Mouse (Mus musculus): ENCODE results near the gene 4930455H04Rik. TPM values are rescaled to one million over a fixed set of nuclear protein-coding genes. Genes with fewer than 3 reads are reported as not detected.

The 4930455H04Rik gene
- polyA plus RNA-seq, 1 experiment from 2014 or later: not detected

DNA sequence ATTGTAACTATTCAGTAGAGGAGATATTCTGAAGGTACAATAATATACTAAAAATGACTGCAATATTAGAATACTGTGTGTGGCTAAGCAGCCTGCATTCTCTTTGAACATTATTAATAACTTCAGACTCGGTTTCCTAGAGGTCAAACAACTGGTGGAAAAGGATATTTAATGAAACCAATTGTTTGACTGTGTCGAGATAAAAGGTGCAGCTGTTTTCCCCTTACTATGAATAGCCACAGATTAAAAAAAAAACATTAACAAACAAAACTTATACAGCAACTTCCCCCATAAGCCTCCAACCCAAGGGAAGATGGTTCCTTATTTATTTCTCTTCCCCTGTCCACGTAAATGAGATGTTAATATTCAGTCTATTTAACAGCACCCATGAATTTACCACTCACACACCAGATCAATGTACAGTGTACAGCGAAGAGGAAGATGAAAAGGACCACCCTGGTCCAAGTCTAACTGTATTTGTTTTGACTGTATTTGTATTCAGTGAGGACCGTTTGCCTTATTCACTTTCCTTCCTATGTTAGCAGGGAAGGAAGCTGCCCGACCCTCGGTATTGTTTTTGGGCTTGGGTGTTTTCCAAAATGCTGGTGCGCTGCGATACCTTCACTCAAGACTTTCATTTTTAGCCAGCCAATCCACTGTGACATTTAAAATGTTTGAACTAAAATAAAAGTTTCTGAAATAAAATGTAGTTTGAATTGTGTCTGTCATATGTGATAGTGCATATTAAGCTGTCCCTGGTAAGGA is 13.9 kb downstream of the 4930455H04Rik start:
- Histone ChIP-seq H3K36me3 (ENCODE audit: control insufficient read depth, insufficient read depth, low read length) (no peaks in the 10 kb centered on the region), H3K9ac (ENCODE audit: low read length) (no peak overlapping the region), H3K27me3 (ENCODE audit: control insufficient read depth, insufficient read depth, low read length) (no peaks in the 10 kb centered on the region), H3K9me3 (ENCODE audit: control insufficient read depth, low read length) (no peaks in the 10 kb centered on the region), H3K4me3 (ENCODE audit: low read depth, low read length) (no peak overlapping the region), H3K4me2 (ENCODE audit: low read depth) (no peak overlapping the region), H3K4me1 (ENCODE audit: control insufficient read depth, insufficient read depth, low read length) (no peaks in the 10 kb centered on the region), H3K27ac (ENCODE audit: low read depth, low read length) (no peak overlapping the region)
- ATAC-seq (ENCODE audit: insufficient read depth, low FRiP score, low TSS enrichment) (no peak), DNase-seq (ENCODE audit: low spot score) (no peak)
- 83% methylated on average over 9 of the region's 9 CpGs for WGBS

GRCm38 (mm10) chr3:116985042-116985455 is 17.0 kb downstream of the 4930455H04Rik start:
- Histone ChIP-seq H3K9ac (ENCODE audit: low read length) (no peak overlapping the region), H3K36me3 (ENCODE audit: control insufficient read depth, insufficient read depth, low read length) (no peaks in the 10 kb centered on the region), H3K9me3 (ENCODE audit: control insufficient read depth, low read length) (no peaks in the 10 kb centered on the region), H3K4me2 (ENCODE audit: low read depth) (no peak overlapping the region), H3K27me3 (ENCODE audit: control insufficient read depth, insufficient read depth, low read length) (no peaks in the 10 kb centered on the region), H3K4me3 (ENCODE audit: low read depth, low read length) (no peak overlapping the region), H3K4me1 (ENCODE audit: control insufficient read depth, insufficient read depth, low read length) (no peaks in the 10 kb centered on the region), H3K27ac (ENCODE audit: low read depth, low read length) (no peak overlapping the region)
- ATAC-seq (ENCODE audit: insufficient read depth, low FRiP score, low TSS enrichment) (no peak), DNase-seq (ENCODE audit: low spot score) (no peak)
- 76% methylated on average over 1 of the region's 1 CpGs for WGBS

DNA sequence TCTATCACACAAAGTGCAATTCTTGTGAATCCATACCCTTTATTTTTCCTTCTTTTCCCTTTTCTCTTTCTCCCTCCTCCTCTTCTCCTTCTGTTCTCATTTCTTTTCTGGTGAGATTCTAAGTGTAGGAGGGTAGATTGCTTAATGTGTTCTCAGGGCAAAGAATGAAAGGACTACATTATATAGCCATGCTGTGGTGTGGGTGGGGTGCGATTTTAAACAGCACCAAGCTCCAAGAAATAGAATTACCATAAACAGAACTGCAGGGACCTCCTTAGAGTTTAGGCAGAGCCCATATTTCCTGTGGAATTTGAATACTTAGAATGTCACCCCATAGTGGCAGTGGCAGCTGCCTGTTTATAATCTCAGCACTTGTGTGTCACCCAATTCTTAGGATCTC is 17.7 kb downstream of the 4930455H04Rik start:
- Histone ChIP-seq H3K4me1 (ENCODE audit: control insufficient read depth, insufficient read depth, low read length) (no peaks in the 10 kb centered on the region), H3K36me3 (ENCODE audit: control insufficient read depth, insufficient read depth, low read length) (no peaks in the 10 kb centered on the region), H3K9me3 (ENCODE audit: control insufficient read depth, low read length) (no peaks in the 10 kb centered on the region), H3K4me3 (ENCODE audit: low read depth, low read length) (no peak overlapping the region), H3K27me3 (ENCODE audit: control insufficient read depth, insufficient read depth, low read length) (no peaks in the 10 kb centered on the region), H3K9ac (ENCODE audit: low read length) (no peak overlapping the region), H3K4me2 (ENCODE audit: low read depth) (no peak overlapping the region), H3K27ac (ENCODE audit: low read depth, low read length) (no peak overlapping the region)
- DNase-seq (ENCODE audit: low spot score) (no peak), ATAC-seq (ENCODE audit: insufficient read depth, low FRiP score, low TSS enrichment) (no peak)
- WGBS: 82% methylated on average over 1 of the region's 1 CpGs

DNA sequence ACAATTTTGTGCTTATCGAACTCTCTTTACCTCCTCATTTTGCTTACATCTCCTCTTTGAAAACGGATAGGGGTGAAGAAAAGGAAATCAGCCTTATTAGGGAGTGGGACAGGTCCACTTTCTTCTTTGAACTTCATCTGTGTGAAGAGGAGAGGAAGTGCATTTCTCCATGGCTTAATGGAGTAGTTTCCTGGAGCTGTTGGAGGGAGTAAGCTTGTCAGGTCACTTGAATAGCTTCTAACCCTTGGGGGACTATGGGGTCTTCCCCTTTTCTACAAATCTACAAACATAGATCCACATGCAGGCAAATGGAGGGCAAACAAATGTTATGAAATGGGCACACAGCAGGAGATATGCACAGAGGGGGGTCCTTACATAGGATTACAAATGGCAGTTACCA is 18.4 kb downstream of the 4930455H04Rik start:
- H3K4me3 ChIP-seq (ENCODE audit: low read depth, low read length): no peak overlapping the region
- H3K4me1 ChIP-seq (ENCODE audit: control insufficient read depth, insufficient read depth, low read length): no peaks in the 10 kb centered on the region
- H3K27ac ChIP-seq (ENCODE audit: low read depth, low read length): no peak overlapping the region
- no peak for DNase-seq (ENCODE audit: low spot score)
- no peak for ATAC-seq (ENCODE audit: insufficient read depth, low FRiP score, low TSS enrichment)
- no peaks in the 10 kb centered on the region for H3K27me3 ChIP-seq (ENCODE audit: control insufficient read depth, insufficient read depth, low read length)
- 71% methylated on average over 2 of the region's 2 CpGs for WGBS
- H3K4me2 ChIP-seq (ENCODE audit: low read depth): no peak overlapping the region
- no peaks in the 10 kb centered on the region for H3K9me3 ChIP-seq (ENCODE audit: control insufficient read depth, low read length)
- no peak overlapping the region for H3K9ac ChIP-seq (ENCODE audit: low read length)
- no peaks in the 10 kb centered on the region for H3K36me3 ChIP-seq (ENCODE audit: control insufficient read depth, insufficient read depth, low read length)

- H3K27me3 ChIP-seq (ENCODE audit: control insufficient read depth, insufficient read depth, low read length): no peaks in the 10 kb centered on the region
- ATAC-seq (ENCODE audit: insufficient read depth, low FRiP score, low TSS enrichment) (no peak), DNase-seq (ENCODE audit: low spot score) (no peak)
- H3K9ac ChIP-seq (ENCODE audit: low read length): no peak overlapping the region
- no peak overlapping the region for H3K4me2 ChIP-seq (ENCODE audit: low read depth)
- H3K27ac ChIP-seq (ENCODE audit: low read depth, low read length): no peak overlapping the region
- H3K4me3 ChIP-seq (ENCODE audit: low read depth, low read length): no peak overlapping the region
- H3K36me3 ChIP-seq (ENCODE audit: control insufficient read depth, insufficient read depth, low read length): no peaks in the 10 kb centered on the region
- H3K4me1 ChIP-seq (ENCODE audit: control insufficient read depth, insufficient read depth, low read length): no peaks in the 10 kb centered on the region
- 92% methylated on average over 3 of the region's 3 CpGs for WGBS
- no peaks in the 10 kb centered on the region for H3K9me3 ChIP-seq (ENCODE audit: control insufficient read depth, low read length)
Measured at GRCm38 (mm10) chr3:116988221-116988620, 20.2 kb downstream of the 4930455H04Rik start.

DNA sequence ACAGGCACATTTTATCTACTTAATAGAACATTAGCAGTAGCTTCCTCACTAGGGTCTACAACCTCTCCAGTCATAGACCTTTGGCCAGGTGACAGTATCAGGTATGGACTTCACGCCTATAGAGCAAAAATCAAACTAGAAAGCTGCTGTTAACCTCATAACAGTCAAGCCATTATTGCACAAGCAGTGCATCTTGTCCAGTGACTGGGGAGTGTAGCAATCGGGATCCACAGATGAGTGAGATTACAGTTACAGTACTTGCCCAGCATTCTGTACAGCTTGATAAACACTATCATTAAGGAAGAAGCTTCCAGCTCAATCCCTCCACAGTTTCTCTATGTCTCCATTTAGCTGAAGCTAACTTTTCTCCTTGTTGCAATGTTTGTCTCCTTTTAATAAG is 23.1 kb downstream of the 4930455H04Rik start:
- H3K4me3 ChIP-seq (ENCODE audit: low read depth, low read length): no peak overlapping the region
- H3K36me3 ChIP-seq (ENCODE audit: control insufficient read depth, insufficient read depth, low read length): no peaks in the 10 kb centered on the region
- H3K9me3 ChIP-seq (ENCODE audit: control insufficient read depth, low read length): no peaks in the 10 kb centered on the region

GRCm38 (mm10) chr3:116993011-116993410 is 24.9 kb downstream of the 4930455H04Rik start:
- ATAC-seq (ENCODE audit: insufficient read depth, low FRiP score, low TSS enrichment) (no peak), DNase-seq (ENCODE audit: low spot score) (no peak)
- Histone ChIP-seq H3K4me1 (ENCODE audit: control insufficient read depth, insufficient read depth, low read length) (no peaks in the 10 kb centered on the region), H3K9ac (ENCODE audit: low read length) (no peak overlapping the region), H3K9me3 (ENCODE audit: control insufficient read depth, low read length) (no peaks in the 10 kb centered on the region), H3K27me3 (ENCODE audit: control insufficient read depth, insufficient read depth, low read length) (no peaks in the 10 kb centered on the region), H3K4me3 (ENCODE audit: low read depth, low read length) (no peak overlapping the region), H3K4me2 (ENCODE audit: low read depth) (no peak overlapping the region), H3K27ac (ENCODE audit: low read depth, low read length) (no peak overlapping the region), H3K36me3 (ENCODE audit: control insufficient read depth, insufficient read depth, low read length) (no peaks in the 10 kb centered on the region)
- WGBS: 80% methylated on average over 2 of the region's 2 CpGs

More for the DNA sequence above, 23.1 kb downstream of the 4930455H04Rik start:
- ATAC-seq (ENCODE audit: insufficient read depth, low FRiP score, low TSS enrichment): no peak
- no peaks in the 10 kb centered on the region for H3K4me1 ChIP-seq (ENCODE audit: control insufficient read depth, insufficient read depth, low read length)
- no peak overlapping the region for H3K4me2 ChIP-seq (ENCODE audit: low read depth)
- no peak overlapping the region for H3K9ac ChIP-seq (ENCODE audit: low read length)
- WGBS: 89% methylated on average over 2 of the region's 2 CpGs
- no peaks in the 10 kb centered on the region for H3K27me3 ChIP-seq (ENCODE audit: control insufficient read depth, insufficient read depth, low read length)
- DNase-seq (ENCODE audit: low spot score): no peak
- no peak overlapping the region for H3K27ac ChIP-seq (ENCODE audit: low read depth, low read length)

DNA sequence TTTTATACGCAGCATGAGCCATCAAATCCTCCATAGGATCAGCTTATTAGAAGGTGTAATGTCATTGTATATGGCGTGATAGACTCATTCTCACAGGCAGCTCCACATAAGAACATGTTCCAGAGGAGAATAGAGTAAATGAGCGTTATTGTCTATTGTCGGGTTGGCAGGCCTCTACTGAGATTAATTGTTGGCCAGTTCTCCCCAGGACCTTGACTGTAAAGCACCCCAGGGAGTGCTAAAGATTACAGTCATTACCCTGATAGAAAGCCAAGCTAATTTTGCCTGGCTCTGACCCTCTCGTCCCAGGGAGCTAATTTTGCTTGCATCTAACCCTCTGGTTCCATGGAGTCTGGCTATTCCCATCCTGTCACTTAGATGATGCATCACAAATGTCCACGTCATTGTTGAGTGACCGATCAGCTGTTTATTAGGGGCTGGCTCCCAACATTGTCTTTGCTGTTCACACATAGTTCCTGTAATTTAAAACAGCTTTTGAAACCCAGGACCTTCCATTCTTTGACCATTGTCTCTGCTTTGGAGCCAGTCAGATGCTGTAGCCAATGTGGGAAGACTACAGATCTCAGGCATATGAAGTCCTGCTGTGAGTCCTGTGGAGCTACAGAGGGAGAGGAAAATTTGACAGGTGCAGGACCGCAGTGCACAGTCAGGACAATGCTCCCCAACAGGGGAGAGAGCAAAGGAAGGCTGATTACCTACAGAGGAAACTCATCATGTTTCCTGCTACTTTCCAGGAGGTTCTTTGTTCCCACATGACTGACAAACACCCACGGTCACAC is 33.8 kb downstream of the 4930455H04Rik start:
- ATAC-seq (ENCODE audit: insufficient read depth, low FRiP score, low TSS enrichment) (peak; percentile 73), DNase-seq (ENCODE audit: low spot score) (peak; percentile 21)
- Histone ChIP-seq H3K4me2 (ENCODE audit: low read depth) (no peak overlapping the region), H3K9ac (ENCODE audit: low read length) (no peak overlapping the region), H3K36me3 (ENCODE audit: control insufficient read depth, insufficient read depth, low read length) (no peaks in the 10 kb centered on the region), H3K27me3 (ENCODE audit: control insufficient read depth, insufficient read depth, low read length) (no peaks in the 10 kb centered on the region), H3K9me3 (ENCODE audit: control insufficient read depth, low read length) (no peaks in the 10 kb centered on the region), H3K4me3 (ENCODE audit: low read depth, low read length) (no peak overlapping the region), H3K4me1 (ENCODE audit: control insufficient read depth, insufficient read depth, low read length) (0 out of 2 replicates have a peak, but pooled peaks cover 2% of the 10 kb centered on the region), H3K27ac (ENCODE audit: low read depth, low read length) (no peak overlapping the region)
- 27% methylated on average over 9 of the region's 9 CpGs for WGBS

All from neural tube, embryonic 11.5 days (tissue).